Mouse (Mus musculus) midbrain, embryonic 16.5 days (tissue): ENCODE measurements around the gene Lhfpl3. TPM values are rescaled to one million over a fixed set of nuclear protein-coding genes. Genes with fewer than 3 reads are reported as not detected.
"Not testable (repeated sequence)": the region's sequence is repeated elsewhere in the genome, so short reads cannot be mapped to it uniquely, and the experiment has no call there.

ENCODE experiments used
- ATAC-seq: fragments of 200-750 bp; cut with Nextera tagmentation; 2 replicates; pipeline ENCODE4 v1.8.0; 2017; ENCODE audit warnings: moderate TSS enrichment
- H3K27ac ChIP-seq: fragments of 300-500 bp; sonication (generic); 2 replicates; pipeline ENCODE4 v1.5.1; 2014; ENCODE audit warnings: mild to moderate bottlenecking, low read length, mixed read lengths
- H3K27me3 ChIP-seq: fragments of 300-500 bp; sonication (generic); 2 replicates; pipeline ENCODE4 v1.6.1; 2014; ENCODE audit warnings: low read depth, low read length, mixed read lengths; ENCODE audit not compliant: control insufficient read depth, insufficient read depth
- H3K36me3 ChIP-seq: fragments of 300-500 bp; sonication (generic); 2 replicates; pipeline ENCODE4 v1.6.1; 2014; ENCODE audit warnings: mild to moderate bottlenecking, low read length, moderate library complexity, mixed read lengths; ENCODE audit not compliant: control insufficient read depth, insufficient read depth
- H3K4me1 ChIP-seq: fragments of 300-500 bp; sonication (generic); 2 replicates; pipeline ENCODE4 v1.6.1; 2014; ENCODE audit warnings: mild to moderate bottlenecking, low read length, mixed read lengths; ENCODE audit not compliant: control insufficient read depth, insufficient read depth
- H3K4me2 ChIP-seq: fragments of 300-500 bp; sonication (generic); 2 replicates; pipeline ENCODE4 v1.6.1; 2014; ENCODE audit warnings: mild to moderate bottlenecking, low read length, mixed read lengths
- H3K4me3 ChIP-seq: fragments of 300-500 bp; sonication (generic); 2 replicates; pipeline ENCODE4 v1.5.1; 2014; ENCODE audit warnings: low read depth, mild to moderate bottlenecking, low read length, moderate library complexity, mixed read lengths
- H3K9ac ChIP-seq: fragments of 300-500 bp; sonication (generic); 2 replicates; pipeline ENCODE4 v1.6.1; 2014; ENCODE audit warnings: low read depth, low read length, mixed read lengths
- H3K9me3 ChIP-seq: fragments of 300-500 bp; sonication (generic); replicated peaks from 2 replicates; pipeline ENCODE4 v1.6.1; 2014; ENCODE audit warnings: mild to moderate bottlenecking, low read length, mixed read lengths; ENCODE audit not compliant: control insufficient read depth, poor library complexity, severe bottlenecking
- WGBS: fragments of 180-500 bp; shearing (Covaris S2); extraction: QIAGEN DNeasy Blood & Tissue Kit; methylation state at CpG from one replicate; pipeline ENCODE4 v1.1.7; 2014; 5-methylcytosine and 5-hydroxymethylcytosine counted together
- polyA plus RNA-seq: library from polyadenylated mRNA; unstranded; fragments of >200 nt; fragmentation: Nextera tagmentation; extraction: Ambion mirVana; gene quantifications from 2 replicates; pipeline ENCODE4 v1.2.1, GENCODE M21; 2015

Lhfpl3 gene
- polyA plus RNA-seq, result 26.5 and 33.6 TPM in 2 replicates

- WGBS, result under 1% methylated on average over 46 of the region's 53 CpGs
- ATAC-seq, result peak; percentile 92
- H3K4me3 ChIP-seq, result peak within 1 kb of the TSS; percentile 69
- peak within 1 kb of the TSS; percentile 58 for H3K27ac ChIP-seq
- peak within 1 kb of the TSS; percentile 84 for H3K9ac ChIP-seq
- H3K36me3 ChIP-seq, result no peaks in the 10 kb centered on the region
- no peaks in the 10 kb centered on the region for H3K27me3 ChIP-seq
- peak within 1 kb of the TSS; percentile 90 for H3K4me2 ChIP-seq
- H3K9me3 ChIP-seq, result no peaks in the 10 kb centered on the region
- H3K4me1 ChIP-seq, result peaks cover 10% of the 10 kb centered on the region
Observed at GRCm38 (mm10) chr5:22745885-22746532, at the start of gene Lhfpl3. TSS of gene Lhfpl3 (plus strand) at chr5:22746059.

GRCm38 (mm10) chr5:22706271-22706670 lies 39.6 kb upstream of the Lhfpl3 start:
- not testable (repeated sequence) for H3K4me3 ChIP-seq, H3K4me1 ChIP-seq, H3K9ac ChIP-seq, H3K36me3 ChIP-seq, H3K27ac ChIP-seq, H3K9me3 ChIP-seq, H3K27me3 ChIP-seq, H3K4me2 ChIP-seq, ATAC-seq
- 89% methylated on average over 4 of the region's 4 CpGs for WGBS

- peak overlapping the region; percentile 58 for H3K27ac ChIP-seq
- H3K36me3 ChIP-seq, result no peaks in the 10 kb centered on the region
- H3K27me3 ChIP-seq, result no peaks in the 10 kb centered on the region
- H3K4me2 ChIP-seq, result peak overlapping the region; percentile 90
- H3K9me3 ChIP-seq, result no peaks in the 10 kb centered on the region
- 3% methylated on average over 10 of the region's 10 CpGs for WGBS
- peak overlapping the region; percentile 69 for H3K4me3 ChIP-seq
- H3K9ac ChIP-seq, result peak overlapping the region; percentile 84
- no peak for ATAC-seq
- peaks cover 10% of the 10 kb centered on the region for H3K4me1 ChIP-seq
Observed at GRCm38 (mm10) chr5:22745529-22745884, 352 bp upstream of the Lhfpl3 start.

GRCm38 (mm10) chr5:22746533-22747021 lies 718 bp downstream of the Lhfpl3 start:
- Histone ChIP-seq H3K4me3 (peak overlapping the region; percentile 69), H3K27me3 (no peaks in the 10 kb centered on the region), H3K4me1 (peaks cover 10% of the 10 kb centered on the region), H3K9me3 (no peaks in the 10 kb centered on the region), H3K36me3 (no peaks in the 10 kb centered on the region), H3K27ac (peak overlapping the region; percentile 58), H3K9ac (peak overlapping the region; percentile 84), H3K4me2 (peak overlapping the region; percentile 90)
- peak; percentile 68 for ATAC-seq
- under 1% methylated on average over 19 of the region's 20 CpGs for WGBS

- Histone ChIP-seq H3K27me3 (no peaks in the 10 kb centered on the region), H3K36me3 (no peaks in the 10 kb centered on the region), H3K27ac (peak overlapping the region; percentile 20; the same call in 1 of the 2 replicates), H3K4me3 (peak overlapping the region; percentile 69), H3K9ac (peak overlapping the region; percentile 84), H3K4me1 (peaks cover 10% of the 10 kb centered on the region), H3K9me3 (no peaks in the 10 kb centered on the region), H3K4me2 (peak overlapping the region; percentile 90)
- WGBS, result 4% methylated on average over 7 of the region's 7 CpGs
- no peak for ATAC-seq
Observed at GRCm38 (mm10) chr5:22747305-22747704, 1.4 kb downstream of the Lhfpl3 start.

GRCm38 (mm10) chr5:22757261-22757660 lies 11.4 kb downstream of the Lhfpl3 start:
- ATAC-seq, result no peak
- WGBS, result 37% methylated on average over 3 of the region's 3 CpGs
- no peaks in the 10 kb centered on the region for H3K9me3 ChIP-seq
- H3K4me3 ChIP-seq, result no peak overlapping the region
- no peaks in the 10 kb centered on the region for H3K36me3 ChIP-seq
- H3K4me2 ChIP-seq, result no peak overlapping the region
- H3K27ac ChIP-seq, result no peak overlapping the region
- no peak overlapping the region for H3K9ac ChIP-seq
- H3K4me1 ChIP-seq, result no peaks in the 10 kb centered on the region
- H3K27me3 ChIP-seq, result no peaks in the 10 kb centered on the region

GRCm38 (mm10) chr5:22770726-22771125 lies 24.9 kb downstream of the Lhfpl3 start:
- Histone ChIP-seq H3K36me3 (no peaks in the 10 kb centered on the region), H3K27me3 (no peaks in the 10 kb centered on the region), H3K27ac (no peak overlapping the region), H3K4me3 (no peak overlapping the region), H3K9ac (no peak overlapping the region), H3K4me2 (no peak overlapping the region), H3K9me3 (no peaks in the 10 kb centered on the region), H3K4me1 (no peaks in the 10 kb centered on the region)
- ATAC-seq, result no peak
- 35% methylated on average over 1 of the region's 1 CpGs for WGBS

- Histone ChIP-seq H3K9ac (no peak overlapping the region), H3K27ac (no peak overlapping the region), H3K9me3 (no peaks in the 10 kb centered on the region), H3K36me3 (no peaks in the 10 kb centered on the region), H3K4me2 (no peak overlapping the region), H3K27me3 (no peaks in the 10 kb centered on the region), H3K4me1 (no peaks in the 10 kb centered on the region), H3K4me3 (no peak overlapping the region)
- WGBS, result 71% methylated on average over 1 of the region's 1 CpGs
- no peak for ATAC-seq
Observed at GRCm38 (mm10) chr5:22795361-22795760, 49.5 kb downstream of the Lhfpl3 start.

- H3K27me3 ChIP-seq, result no peaks in the 10 kb centered on the region
- WGBS, result 83% methylated on average over 4 of the region's 4 CpGs
Observed at GRCm38 (mm10) chr5:22813426-22813825, 67.6 kb downstream of the Lhfpl3 start.

More at GRCm38 (mm10) chr5:22813426-22813825, 67.6 kb downstream of the Lhfpl3 start:
- Histone ChIP-seq H3K36me3 (no peaks in the 10 kb centered on the region), H3K9me3 (no peaks in the 10 kb centered on the region), H3K4me1 (no peaks in the 10 kb centered on the region), H3K4me3 (no peak overlapping the region), H3K27ac (no peak overlapping the region), H3K9ac (no peak overlapping the region), H3K4me2 (no peak overlapping the region)
- ATAC-seq, result no peak
